Mouse (Mus musculus): ENCODE results near the gene Mef2c.

DNA sequence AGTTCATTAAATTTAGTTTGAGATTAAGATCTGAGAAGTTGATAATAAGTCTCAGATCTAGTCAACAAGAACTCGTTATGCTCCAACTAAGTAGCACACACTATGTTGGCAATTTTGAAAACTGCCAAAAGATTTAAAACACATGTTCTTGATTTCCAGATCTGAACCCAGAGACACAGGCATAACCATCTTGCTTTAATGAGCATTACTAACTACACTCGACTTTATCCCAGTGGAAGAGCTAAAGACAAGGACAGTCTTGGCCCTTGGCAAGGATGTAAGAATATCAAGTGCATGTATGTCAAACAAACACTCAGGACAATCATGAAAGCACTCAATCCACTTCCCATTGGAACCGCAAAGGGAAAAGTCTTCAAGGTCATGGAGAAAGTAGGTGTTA lies 11.8 kb upstream of the Mef2c start:
- TF ChIP-seq POLR2A (IDR thresholded peaks at IDR 0.05; ENCODE audit: insufficient read length, low read depth) (no peak), TCF3 (IDR thresholded peaks at IDR 0.05; ENCODE audit: insufficient read length, low read depth) (no peak), E2F4 (IDR thresholded peaks at IDR 0.05; ENCODE audit: insufficient read depth) (no peak), TCF12 (IDR thresholded peaks at IDR 0.05; ENCODE audit: insufficient read depth, poor library complexity, severe bottlenecking) (no peak), MYOD1 (IDR thresholded peaks at IDR 0.05; ENCODE audit: control insufficient read depth in 1 of 3, insufficient read length in 2 of 3, low read depth in 2 of 3) (no peak), MAX (IDR thresholded peaks at IDR 0.05; ENCODE audit: low read depth) (no peak)
